Mouse (Mus musculus) midbrain, postnatal 0 days (tissue): ENCODE measurements around the gene Slc2a13. TPM values are rescaled to one million over a fixed set of nuclear protein-coding genes. Genes with fewer than 3 reads are reported as not detected.

ENCODE experiments used
- ATAC-seq: fragments of 200-750 bp; cut with Nextera tagmentation; 2 replicates; pipeline ENCODE4 v1.8.0; 2017; ENCODE audit warnings: moderate number of reproducible peaks, mild to moderate bottlenecking, moderate TSS enrichment, moderate library complexity; ENCODE audit not compliant: low FRiP score
- DNase-seq: peaks from one replicate; pipeline ENCODE4 v3.0.0-alpha.2; 2015; ENCODE audit warnings: low spot score
- H3K27ac ChIP-seq: fragments of 300-500 bp; sonication (generic); 2 replicates; pipeline ENCODE4 v1.5.1; 2014; ENCODE audit warnings: low read depth, mild to moderate bottlenecking, low read length, mixed read lengths
- H3K27me3 ChIP-seq: fragments of 300-500 bp; sonication (generic); 2 replicates; pipeline ENCODE4 v1.6.1; 2014; ENCODE audit warnings: low read length, control low read depth, mixed read lengths; ENCODE audit not compliant: insufficient read depth
- H3K36me3 ChIP-seq: fragments of 300-500 bp; sonication (generic); 2 replicates; pipeline ENCODE4 v1.6.1; 2014; ENCODE audit warnings: low read length, control low read depth, mixed read lengths; ENCODE audit not compliant: insufficient read depth
- H3K4me1 ChIP-seq: fragments of 300-500 bp; sonication (generic); 2 replicates; pipeline ENCODE4 v1.6.1; 2014; ENCODE audit warnings: mild to moderate bottlenecking, control low read depth, antibody characterized with exemption, low read length, mixed read lengths; ENCODE audit not compliant: insufficient read depth
- H3K4me2 ChIP-seq: fragments of 300-500 bp; sonication (generic); 2 replicates; pipeline ENCODE4 v1.6.1; 2014; ENCODE audit warnings: low read depth, mild to moderate bottlenecking, low read length, mixed read lengths; ENCODE audit not compliant: poor library complexity, severe bottlenecking
- H3K4me3 ChIP-seq: fragments of 300-500 bp; sonication (generic); 2 replicates; pipeline ENCODE4 v1.5.1; 2014; ENCODE audit warnings: low read depth, mild to moderate bottlenecking, low read length, moderate library complexity
- H3K9ac ChIP-seq: fragments of 300-500 bp; sonication (generic); replicated peaks from 2 replicates; pipeline ENCODE4 v1.6.1; 2014; ENCODE audit warnings: mild to moderate bottlenecking, low read length, moderate library complexity, mixed read lengths; ENCODE audit not compliant: poor library complexity, severe bottlenecking
- H3K9me3 ChIP-seq: fragments of 300-500 bp; sonication (generic); 2 replicates; pipeline ENCODE4 v1.6.1; 2016; ENCODE audit warnings: low read length, control low read depth
- CTCF ChIP-seq: IDR thresholded peaks from 2 replicates; pipeline ENCODE4 v1.5.1; 2016; ENCODE audit warnings: antibody characterized with exemption, mild to moderate bottlenecking
- WGBS: fragments of 180-500 bp; shearing (Covaris S2); extraction: QIAGEN DNeasy Blood & Tissue Kit; methylation state at CpG from one replicate; pipeline ENCODE4 v1.1.7; 2014; 5-methylcytosine and 5-hydroxymethylcytosine counted together
- polyA plus RNA-seq: library from polyadenylated mRNA; unstranded; fragments of >200 nt; fragmentation: Nextera tagmentation; extraction: Ambion mirVana; gene quantifications from 2 replicates; pipeline ENCODE4 v1.2.1, GENCODE M21; 2015
- total RNA-seq: library from RNA; depleted of rRNA; stranded (reverse); fragments of >200 nt; gene quantifications from 2 replicates; pipeline ENCODE4 v1.2.3, GENCODE M21; 2014

Slc2a13 gene
- total and polyA plus RNA-seq, 2 experiments from 2014 or later = 3.3 to 29.2 TPM

DNA sequence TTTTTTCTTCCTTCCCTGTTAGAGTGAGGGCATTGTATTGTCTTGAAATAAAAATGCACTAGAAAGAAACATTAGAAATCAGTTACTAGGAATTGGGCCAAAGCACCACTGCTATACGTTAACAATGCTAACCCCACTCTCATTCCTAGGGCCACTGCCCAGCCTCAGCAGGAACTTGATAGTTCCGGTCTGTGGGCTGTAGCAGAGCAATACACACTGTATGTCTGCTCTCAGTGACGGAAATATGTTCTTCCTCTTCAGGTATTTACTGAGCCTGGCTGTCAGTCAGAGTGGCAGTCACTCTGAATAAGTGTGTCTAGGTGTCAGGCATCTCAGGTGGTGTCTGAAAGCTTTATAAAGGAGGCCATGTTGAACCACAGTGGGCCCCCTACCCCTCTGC lies 245.3 kb downstream of the Slc2a13 start:
- 71% methylated on average over 3 of the region's 3 CpGs for WGBS
- DNase-seq (no peak), ATAC-seq (no peak)
- Histone ChIP-seq H3K4me1 (no peaks in the 10 kb centered on the region), H3K9me3 (no peaks in the 10 kb centered on the region), H3K27me3 (no peaks in the 10 kb centered on the region), H3K4me3 (no peak overlapping the region), H3K9ac (no peak overlapping the region), H3K4me2 (no peak overlapping the region), H3K36me3 (no peaks in the 10 kb centered on the region), H3K27ac (no peak overlapping the region)
- no peak for TF ChIP-seq CTCF

DNA sequence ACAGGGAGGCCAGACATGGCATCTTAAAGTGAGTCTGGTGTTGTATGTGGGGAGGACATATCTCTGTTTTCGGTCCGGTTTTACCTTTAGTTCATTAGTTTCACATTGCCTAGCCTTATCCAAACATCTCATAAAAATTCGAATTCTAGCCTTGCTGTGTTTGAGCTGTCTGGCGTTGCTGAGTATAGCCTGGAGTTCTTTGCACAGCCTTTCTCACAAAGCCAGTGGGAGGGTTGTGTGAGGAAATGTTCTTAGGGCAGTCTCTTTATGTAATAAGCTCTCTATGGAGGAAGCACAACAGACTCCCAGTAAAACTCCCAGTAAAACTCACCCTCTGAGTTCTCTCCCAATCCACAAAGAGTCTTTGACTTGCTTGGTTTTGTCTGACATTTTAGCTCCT lies 246.0 kb downstream of the Slc2a13 start:
- H3K36me3 ChIP-seq = no peaks in the 10 kb centered on the region
- no peak overlapping the region for H3K4me3 ChIP-seq
- no peak overlapping the region for H3K27ac ChIP-seq
- no peak for DNase-seq
- no peaks in the 10 kb centered on the region for H3K27me3 ChIP-seq
- H3K9me3 ChIP-seq = no peaks in the 10 kb centered on the region
- 65% methylated on average over 4 of the region's 4 CpGs for WGBS
- no peaks in the 10 kb centered on the region for H3K4me1 ChIP-seq
- H3K4me2 ChIP-seq = no peak overlapping the region
- H3K9ac ChIP-seq = no peak overlapping the region
- no peak for TF ChIP-seq CTCF
- ATAC-seq = no peak

DNA sequence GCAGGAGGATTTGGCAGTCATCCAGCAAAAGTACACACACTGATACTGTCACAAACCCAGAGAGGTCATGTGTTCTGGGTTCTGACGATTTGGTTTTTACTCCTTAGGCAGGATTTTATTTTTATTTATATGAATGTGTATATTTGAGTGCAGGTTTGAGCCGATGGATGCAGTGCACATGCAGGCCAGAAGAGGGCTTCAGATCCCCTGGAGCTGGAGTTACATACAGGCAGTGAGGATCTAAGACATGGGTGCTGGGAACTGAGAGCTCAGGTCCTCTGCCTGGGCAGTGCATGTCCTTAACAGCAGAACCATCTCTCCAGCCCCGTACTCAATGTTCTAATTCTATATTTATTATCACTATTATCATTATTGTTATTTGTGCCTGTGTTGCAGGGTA lies 253.7 kb downstream of the Slc2a13 start:
- DNase-seq = no peak
- peak; percentile 53 for TF ChIP-seq CTCF
- no peak overlapping the region for H3K27ac ChIP-seq
- H3K4me1 ChIP-seq = no peaks in the 10 kb centered on the region
- 0 out of 2 replicates have a peak, but pooled peaks cover 4% of the 10 kb centered on the region for H3K36me3 ChIP-seq
- H3K27me3 ChIP-seq = no peaks in the 10 kb centered on the region
- no peak for ATAC-seq
- 70% methylated on average over 3 of the region's 3 CpGs for WGBS
- no peak overlapping the region for H3K4me3 ChIP-seq
- no peak overlapping the region for H3K4me2 ChIP-seq
- H3K9me3 ChIP-seq = no peaks in the 10 kb centered on the region
- no peak overlapping the region for H3K9ac ChIP-seq

DNA sequence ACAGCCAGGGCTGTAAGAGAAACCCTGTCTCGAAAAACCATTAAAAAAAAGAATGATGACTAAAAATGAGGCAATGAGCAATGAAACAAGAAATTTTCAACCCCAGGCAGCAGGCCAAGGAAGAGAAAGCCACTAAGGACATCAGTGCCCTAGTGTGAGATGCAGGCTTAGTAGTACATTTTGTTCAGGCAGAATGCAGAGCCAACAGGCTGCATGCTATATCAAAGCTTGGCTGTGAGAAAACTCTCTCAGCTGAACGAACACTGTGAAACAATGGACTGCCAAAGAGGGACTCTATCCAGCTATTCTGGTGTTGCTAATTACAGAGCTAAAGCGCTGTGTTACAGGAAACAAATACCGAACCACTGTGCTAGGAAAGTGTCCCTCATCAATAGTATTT lies 256.1 kb downstream of the Slc2a13 start:
- Histone ChIP-seq H3K4me1 (no peaks in the 10 kb centered on the region), H3K4me3 (no peak overlapping the region), H3K4me2 (no peak overlapping the region), H3K27me3 (no peaks in the 10 kb centered on the region), H3K9ac (no peak overlapping the region), H3K27ac (no peak overlapping the region), H3K36me3 (0 out of 2 replicates have a peak, but pooled peaks cover 4% of the 10 kb centered on the region), H3K9me3 (no peaks in the 10 kb centered on the region)
- DNase-seq (peak; percentile 37), ATAC-seq (no peak)
- WGBS = 70% methylated on average over 4 of the region's 4 CpGs
- TF ChIP-seq CTCF = no peak

DNA sequence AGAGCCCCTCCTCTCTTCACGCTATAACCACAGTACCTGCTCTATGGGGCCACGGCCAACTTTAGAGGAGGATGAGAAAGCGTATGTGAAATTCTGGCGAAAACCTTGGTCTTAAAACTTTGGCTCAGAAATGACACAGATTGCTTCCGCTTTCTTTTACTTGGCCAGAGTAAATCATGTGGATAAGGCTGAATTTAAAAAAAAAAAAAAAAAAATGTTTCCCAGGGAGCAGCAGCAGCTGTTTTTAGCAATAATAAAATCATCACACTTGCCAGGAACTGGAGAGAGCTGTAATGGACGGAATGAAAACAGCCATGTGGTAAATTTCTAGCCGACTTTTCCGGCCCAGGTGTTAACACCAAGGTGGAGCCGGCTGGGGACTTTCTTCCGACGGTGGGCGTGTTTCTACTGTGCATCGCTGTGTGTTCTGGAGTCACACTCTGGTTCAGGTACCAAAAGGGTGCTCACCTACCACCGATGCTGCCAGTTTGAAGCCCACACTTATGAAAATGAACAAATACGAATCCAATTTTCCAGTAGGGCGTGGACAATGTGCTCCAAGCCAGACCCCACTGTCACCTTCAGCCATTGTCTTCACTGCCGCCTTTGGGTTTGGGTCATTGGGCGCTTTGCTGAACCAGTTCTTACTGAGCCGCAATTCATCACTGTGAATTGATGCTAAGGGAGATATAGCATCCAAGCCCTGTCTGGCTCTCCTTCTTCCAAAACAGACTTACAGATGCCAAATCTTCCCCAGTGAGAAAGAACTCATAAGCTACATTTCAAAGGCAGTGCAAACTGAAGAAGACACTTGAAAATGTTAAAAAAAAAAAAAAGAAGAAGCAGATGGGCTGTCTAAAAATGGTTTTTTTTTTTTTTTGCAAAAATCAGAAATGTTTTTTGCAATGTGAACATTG lies 258.4 kb downstream of the Slc2a13 start:
- H3K9me3 ChIP-seq = no peaks in the 10 kb centered on the region
- H3K27ac ChIP-seq = no peak overlapping the region
- 69% methylated on average over 19 of the region's 19 CpGs for WGBS
- no peak for ATAC-seq
- no peaks in the 10 kb centered on the region for H3K27me3 ChIP-seq
- H3K4me3 ChIP-seq = no peak overlapping the region
- H3K4me2 ChIP-seq = no peak overlapping the region
- TF ChIP-seq CTCF = no peak
- no peak overlapping the region for H3K9ac ChIP-seq
- H3K4me1 ChIP-seq = no peaks in the 10 kb centered on the region
- peak; percentile 25 for DNase-seq
- H3K36me3 ChIP-seq = no peaks in the 10 kb centered on the region

DNA sequence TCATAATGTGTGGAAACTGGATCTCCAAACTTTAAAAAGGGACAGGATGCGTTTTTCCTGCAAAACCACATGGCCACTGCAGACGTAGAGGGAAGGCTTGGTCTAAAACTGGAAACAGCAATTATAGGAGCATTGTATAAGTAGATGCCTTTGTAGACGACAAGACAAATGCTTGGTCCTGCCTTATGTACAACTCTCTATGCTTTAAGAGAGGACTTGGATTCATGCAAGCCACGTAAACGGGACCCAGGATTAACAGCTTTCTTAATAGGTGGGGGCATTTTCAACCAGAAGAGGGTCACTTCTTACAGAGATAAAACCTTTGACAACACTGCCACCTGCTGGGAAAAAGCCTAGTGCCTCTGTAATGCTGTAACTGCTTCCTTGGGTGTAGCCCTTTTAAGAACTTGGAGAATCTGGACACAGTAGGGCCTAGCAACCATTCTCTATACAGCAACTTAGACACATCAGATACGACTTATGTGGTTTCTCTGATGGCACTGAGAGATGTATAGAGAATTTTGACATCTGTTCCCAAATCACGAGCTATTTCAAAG lies 268.7 kb downstream of the Slc2a13 start:
- no peak for ATAC-seq
- no peak overlapping the region for H3K4me3 ChIP-seq
- no peak overlapping the region for H3K27ac ChIP-seq
- TF ChIP-seq CTCF = peak; percentile 75
- no peak overlapping the region for H3K4me2 ChIP-seq
- no peak overlapping the region for H3K9ac ChIP-seq
- H3K4me1 ChIP-seq = no peaks in the 10 kb centered on the region
- H3K27me3 ChIP-seq = no peaks in the 10 kb centered on the region
- H3K9me3 ChIP-seq = no peaks in the 10 kb centered on the region
- no peaks in the 10 kb centered on the region for H3K36me3 ChIP-seq
- DNase-seq = peak; percentile 83
- 50% methylated on average over 7 of the region's 7 CpGs for WGBS
